Mouse (Mus musculus) telencephalon, adult 2 months (tissue): Measurements from ENCODE around the gene Smim26.
A peak's percentile ranks its signal among the peaks of the same experiment; 100 is the strongest.
"Not testable (repeated sequence)": the region's sequence is repeated elsewhere in the genome, so short reads cannot be mapped to it uniquely, and the experiment has no call there.

Experiments
- DNase-seq: peaks from one replicate; pipeline ENCODE4 v3.0.0-alpha.2; 2011; ENCODE audit warnings: low read depth, low spot score

The Smim26 gene

GRCm38 (mm10) chr2:144593951-144594651, at the start of gene Smim26:
Gene Smim26, plus strand, starts transcription at chr2:144594054.
- DNase-seq: peak; percentile 92

DNA sequence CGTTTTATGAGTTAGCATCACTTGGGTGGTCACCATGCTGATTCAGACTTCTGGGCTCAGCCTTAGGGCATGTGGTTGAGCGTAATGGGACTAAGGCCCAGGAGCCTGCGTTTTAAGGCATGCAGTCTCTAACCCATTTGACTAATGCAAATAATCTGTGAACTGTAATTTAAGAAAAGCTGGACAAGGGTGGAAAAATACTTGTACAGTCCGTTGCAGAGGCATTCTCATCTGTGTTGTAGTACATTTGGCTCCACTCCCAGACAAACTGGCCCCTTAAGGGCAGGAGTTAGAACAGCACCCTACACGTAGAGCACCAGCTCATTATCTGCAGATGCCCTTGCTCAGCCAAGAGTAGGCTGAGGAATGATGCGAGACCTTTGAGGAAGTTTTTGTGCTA, 49.2 kb upstream of the Smim26 start:
- DNase-seq: no peak

GRCm38 (mm10) chr2:144545061-144545460, 48.8 kb upstream of the Smim26 start:
- DNase-seq: no peak

DNA sequence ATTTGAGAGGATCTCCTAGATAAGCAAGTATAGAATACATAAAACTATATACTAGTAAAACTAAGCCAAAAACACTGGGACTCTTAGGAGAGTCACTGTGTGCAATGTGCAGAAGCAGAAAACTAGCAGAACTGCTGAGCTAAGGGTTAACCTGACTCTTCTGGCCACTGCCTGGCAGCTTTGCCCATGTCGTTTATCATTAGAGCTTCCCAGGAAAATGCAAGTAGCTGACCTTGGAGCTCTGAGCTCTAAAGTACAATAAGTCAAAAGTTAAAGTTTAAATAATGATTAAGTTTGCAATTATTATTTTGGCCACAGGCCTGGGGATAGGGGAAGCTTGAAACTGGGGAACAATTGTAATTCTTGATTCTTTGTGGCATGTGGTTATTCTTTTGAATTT, 48.4 kb upstream of the Smim26 start:
- no peak for DNase-seq

GRCm38 (mm10) chr2:144547559-144547958, 46.3 kb upstream of the Smim26 start:
- DNase-seq: no peak

DNA sequence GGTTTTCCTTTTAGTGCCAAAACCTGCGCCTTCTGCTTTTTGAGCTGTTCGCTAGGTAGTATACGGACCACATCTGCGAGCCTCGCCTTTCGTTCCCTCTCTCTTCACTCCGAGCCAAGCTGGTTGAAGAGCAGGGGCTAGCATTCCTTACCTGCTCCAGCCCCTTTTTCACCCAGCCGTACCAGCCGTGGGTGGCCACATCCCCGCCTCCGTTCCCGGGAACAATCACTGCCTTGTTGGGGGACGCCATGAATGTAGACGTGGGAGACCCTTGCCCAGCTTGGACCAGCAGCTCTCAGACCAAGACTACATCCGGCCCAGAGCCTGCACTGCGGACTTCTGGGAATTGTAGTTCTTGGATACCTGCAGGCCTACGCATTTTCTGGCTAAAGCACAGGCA, 43.3 kb upstream of the Smim26 start, which contains the start of gene Rbbp9:
Gene Rbbp9, minus strand, starts transcription at position 341 of the 400 bp plus-strand sequence.
- peak; percentile 73 for DNase-seq

GRCm38 (mm10) chr2:144553905-144554304, 39.9 kb upstream of the Smim26 start:
- no peak for DNase-seq

DNA sequence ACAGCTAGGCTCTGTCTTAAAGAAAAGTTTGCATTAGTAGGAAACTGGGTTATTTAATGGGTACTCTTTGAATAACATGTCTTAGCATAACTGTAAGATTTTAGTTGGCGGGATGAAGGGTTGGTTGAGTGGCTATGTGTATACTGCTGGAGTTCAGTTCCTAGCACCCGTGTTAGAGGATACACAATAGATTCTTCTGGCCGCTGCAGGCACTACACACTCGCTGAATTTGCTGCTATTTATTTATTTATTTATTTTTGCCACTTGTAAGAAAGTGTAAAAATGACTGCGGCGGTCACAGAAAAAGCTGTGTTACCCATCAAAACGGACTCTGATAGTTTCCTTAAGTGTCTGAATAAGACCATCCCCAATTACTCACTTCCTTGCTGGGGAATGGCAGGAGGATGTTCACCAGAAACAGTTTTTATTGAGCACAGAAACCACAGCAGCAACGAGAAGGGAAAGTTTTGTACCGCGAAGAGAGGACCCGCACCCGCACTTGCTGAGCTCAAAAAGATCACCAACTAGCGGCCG, 38.5 kb upstream of the Smim26 start:
- no peak for DNase-seq

DNA sequence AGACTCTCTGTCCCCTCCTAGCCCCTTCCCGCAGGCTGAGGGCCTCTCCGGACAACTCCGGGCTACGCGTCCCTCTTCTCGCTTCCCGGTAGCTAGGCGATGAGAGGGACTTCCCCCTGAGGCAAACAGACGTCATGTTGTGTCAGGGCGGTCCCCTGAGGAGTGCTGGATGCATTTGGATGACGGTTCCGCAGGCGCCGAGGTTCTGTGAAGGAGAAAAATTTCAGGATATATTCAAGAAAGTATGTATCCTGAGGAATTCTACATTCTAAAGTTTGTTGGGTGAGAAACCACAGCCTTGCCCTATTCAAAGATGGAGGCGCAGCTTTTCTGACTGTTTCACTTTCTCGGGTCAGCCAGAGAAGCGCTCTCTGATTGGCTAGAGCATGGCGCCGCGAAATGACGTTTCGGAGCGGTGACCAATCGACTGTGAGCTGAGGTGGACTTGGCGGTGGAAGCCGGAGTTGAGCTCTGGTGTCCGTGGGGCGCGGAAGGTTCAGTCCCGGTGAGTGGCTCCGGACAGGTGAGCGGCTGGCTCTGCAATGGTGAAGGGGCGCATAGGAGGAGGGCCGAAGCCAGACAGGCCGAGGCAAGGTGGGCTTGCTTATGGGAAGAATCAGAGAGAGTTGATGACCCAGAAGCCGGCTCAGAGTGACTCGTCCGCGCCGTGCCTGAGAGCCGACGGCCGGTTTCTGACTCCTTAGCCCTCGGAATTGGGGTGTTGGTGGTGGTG, 37.9 kb upstream of the Smim26 start, which contains the start of gene Sec23b:
Gene Sec23b, plus strand, starts transcription at position 410 of the 733 bp plus-strand sequence.
- DNase-seq: peak; percentile 97

- no peak for DNase-seq
Measured at GRCm38 (mm10) chr2:144588723-144589122, 5.1 kb upstream of the Smim26 start.

DNA sequence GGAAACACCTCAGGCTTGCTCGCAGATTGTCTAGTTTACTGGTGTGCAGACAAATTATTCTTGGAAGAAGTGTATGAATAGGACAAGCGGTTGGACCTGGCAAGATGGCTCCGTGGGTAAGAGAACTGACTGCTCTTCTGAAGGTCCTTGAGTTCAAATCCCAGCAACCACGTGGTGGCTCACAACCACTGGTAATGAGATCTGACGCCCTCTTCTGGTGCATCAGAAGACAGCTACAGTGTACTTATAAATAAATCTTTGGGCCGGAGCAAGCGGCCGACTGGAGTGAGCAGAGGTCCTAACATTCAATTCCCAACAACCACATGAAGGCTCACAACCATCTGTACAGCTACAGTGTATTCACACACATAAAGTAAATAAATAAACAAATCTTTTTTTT, 818 bp upstream of the Smim26 start:
- DNase-seq: not testable (repeated sequence)

DNA sequence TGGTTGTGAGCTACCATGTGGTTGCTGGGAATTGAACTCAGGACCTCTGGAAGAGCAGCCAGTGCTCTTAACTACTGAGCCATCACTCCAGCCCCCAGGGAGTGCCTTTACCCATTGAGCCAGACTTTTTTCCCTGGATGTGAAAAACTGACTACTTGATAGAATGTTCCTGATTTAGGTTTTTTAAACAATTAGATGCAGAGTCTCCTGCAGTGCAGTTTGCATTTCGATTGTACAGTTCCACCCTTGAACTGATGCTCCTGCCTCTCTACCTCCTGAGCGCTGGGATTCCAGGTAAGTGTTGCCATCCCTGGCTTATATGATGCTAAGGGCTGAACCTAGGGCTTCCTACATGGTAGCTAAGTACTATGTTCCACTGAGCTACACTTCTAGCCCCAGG, 4.2 kb downstream of the Smim26 start:
- no peak for DNase-seq

- peak; percentile 74 for DNase-seq
Measured at GRCm38 (mm10) chr2:144599831-144600687, 6.2 kb downstream of the Smim26 start, which contains the start of gene Dtd1. Gene Dtd1, plus strand, starts transcription at chr2:144599897.

DNA sequence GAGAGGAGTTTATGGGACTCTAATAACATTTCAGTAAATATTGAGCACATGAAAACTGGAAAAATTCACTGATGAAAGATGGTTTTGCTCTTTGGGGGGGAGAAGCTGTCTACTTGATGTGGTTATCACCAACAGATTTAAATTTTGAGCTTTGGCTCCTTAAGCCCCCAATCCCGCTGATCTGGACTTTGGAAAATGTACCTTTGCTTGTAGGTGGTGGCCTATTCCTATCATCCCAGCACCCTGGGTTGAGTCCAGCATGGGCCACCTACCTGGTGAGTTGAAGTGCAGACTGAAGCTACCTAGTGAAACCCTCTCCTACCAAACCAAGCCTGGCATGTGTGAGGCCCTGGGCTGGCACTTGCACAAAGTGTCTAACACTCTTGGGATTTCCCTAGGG, 7.7 kb downstream of the Smim26 start:
- DNase-seq: no peak

DNA sequence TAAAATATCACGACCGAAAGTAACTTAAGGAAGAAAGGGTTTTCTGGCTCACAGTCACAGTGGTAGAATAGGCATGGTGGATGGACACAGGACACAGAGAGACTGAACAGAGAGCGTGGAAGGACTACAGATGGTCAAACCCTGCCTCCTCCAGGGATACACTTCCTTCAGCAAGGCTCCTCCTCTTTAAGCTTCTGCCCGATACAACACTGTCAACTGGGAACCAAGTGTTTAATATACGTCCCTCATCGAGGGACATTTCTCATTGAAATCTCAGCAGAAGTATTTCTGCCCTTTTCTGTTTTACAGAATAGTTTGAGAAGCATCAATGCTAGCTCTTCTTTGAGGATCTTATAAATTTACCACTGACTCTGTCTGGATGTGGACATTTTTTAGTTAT, 20.1 kb downstream of the Smim26 start:
- DNase-seq: no peak

DNA sequence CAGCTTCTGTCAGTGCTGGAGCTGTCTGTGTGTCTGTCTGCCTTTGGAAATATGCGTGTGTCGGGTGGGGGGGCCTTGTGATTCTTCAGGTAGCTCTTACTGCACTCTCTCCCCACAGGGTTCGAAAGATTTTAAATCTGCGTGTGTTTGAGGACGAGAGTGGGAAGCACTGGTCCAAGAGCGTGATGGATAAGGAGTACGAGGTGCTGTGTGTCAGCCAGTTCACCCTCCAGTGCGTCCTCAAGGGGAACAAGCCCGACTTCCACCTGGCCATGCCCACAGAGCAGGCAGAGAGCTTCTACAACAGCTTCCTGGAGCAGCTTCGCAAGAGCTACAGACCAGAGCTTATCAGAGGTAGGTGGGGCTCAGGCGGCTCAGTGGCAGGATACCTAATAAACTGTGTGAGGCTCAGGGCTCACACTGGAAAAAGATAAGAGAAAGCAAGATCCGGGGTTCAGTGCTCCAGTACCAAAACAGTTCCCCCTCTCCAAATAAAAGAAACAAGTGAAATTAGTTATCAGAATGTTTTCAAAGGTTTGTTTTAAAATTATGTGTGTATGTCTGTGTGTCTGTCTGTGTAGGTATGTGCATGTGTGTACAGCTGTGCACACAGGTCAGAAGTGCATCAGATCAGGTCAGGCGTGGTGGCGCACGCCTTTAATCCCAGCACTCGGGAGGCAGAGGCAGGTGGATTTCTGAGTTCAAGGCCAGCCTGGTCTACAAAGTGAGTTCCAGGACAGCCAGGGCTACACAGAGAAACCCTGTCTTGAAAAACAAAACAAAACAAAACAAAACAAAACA, 23.4 kb downstream of the Smim26 start:
- no peak for DNase-seq

GRCm38 (mm10) chr2:144621491-144621890, 27.6 kb downstream of the Smim26 start:
- no peak for DNase-seq

DNA sequence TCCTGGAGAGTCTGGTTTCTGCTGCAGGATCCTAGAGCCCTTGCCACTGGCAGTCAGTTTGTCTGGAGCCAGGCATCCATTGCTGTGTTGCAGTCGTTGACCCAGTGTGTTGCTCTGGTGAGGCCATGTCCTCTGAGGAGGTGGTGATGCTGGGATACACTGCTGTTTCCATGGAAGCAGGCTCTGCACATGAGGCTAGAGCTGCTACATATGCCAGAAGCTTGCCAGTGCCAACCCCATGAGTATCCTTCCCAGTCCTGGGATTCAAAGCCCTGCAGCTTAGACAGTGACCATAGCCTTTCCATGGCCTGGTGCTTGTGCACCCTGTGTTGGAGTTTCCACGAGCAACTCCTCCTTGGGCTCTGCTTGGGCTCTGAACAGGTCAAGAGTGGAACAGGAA, 39.7 kb downstream of the Smim26 start:
- DNase-seq: no peak

DNA sequence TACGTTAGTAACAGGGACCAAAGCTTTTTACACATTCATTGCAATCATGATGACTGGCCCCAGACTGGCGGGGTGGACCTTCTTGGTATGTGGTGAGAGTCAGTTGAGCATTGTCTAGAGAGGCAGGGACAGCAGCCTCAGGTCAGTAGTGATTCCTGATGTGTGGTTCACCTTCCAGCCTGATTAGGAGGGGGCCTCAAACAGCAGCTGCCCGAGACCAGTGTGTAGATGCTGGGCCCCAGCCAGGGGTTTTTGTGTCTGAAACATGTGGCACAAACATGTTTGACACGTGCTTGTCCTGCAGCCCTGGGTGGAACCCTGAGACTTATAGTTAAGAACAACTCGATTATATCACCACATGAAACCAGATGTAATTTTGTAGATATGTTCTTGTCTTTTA, 40.4 kb downstream of the Smim26 start:
- no peak for DNase-seq

- no peak for DNase-seq
Measured at GRCm38 (mm10) chr2:144634729-144635128, 40.9 kb downstream of the Smim26 start.
